Mouse (Mus musculus) thymus, adult 2 months (tissue): Measurements from ENCODE around the gene Stxbp3.

Source experiments
- CTCF ChIP-seq: fragments of 200-500 bp; IDR thresholded peaks from 2 replicates; pipeline ENCODE4 v1.5.1; 2012; ENCODE audit warnings: mild to moderate bottlenecking, control low read depth, low read length, moderate library complexity, borderline replicate concordance; ENCODE audit not compliant: control insufficient read depth, poor library complexity, insufficient read depth; ENCODE audit errors: extremely low read depth
- POLR2A ChIP-seq: fragments of 200-500 bp; IDR thresholded peaks from 2 replicates; pipeline ENCODE4 v1.6.1; 2012; ENCODE audit warnings: mild to moderate bottlenecking, low read length, control low read depth, moderate library complexity; ENCODE audit not compliant: control insufficient read depth, poor library complexity, insufficient read depth; ENCODE audit errors: extremely low read depth

DNA sequence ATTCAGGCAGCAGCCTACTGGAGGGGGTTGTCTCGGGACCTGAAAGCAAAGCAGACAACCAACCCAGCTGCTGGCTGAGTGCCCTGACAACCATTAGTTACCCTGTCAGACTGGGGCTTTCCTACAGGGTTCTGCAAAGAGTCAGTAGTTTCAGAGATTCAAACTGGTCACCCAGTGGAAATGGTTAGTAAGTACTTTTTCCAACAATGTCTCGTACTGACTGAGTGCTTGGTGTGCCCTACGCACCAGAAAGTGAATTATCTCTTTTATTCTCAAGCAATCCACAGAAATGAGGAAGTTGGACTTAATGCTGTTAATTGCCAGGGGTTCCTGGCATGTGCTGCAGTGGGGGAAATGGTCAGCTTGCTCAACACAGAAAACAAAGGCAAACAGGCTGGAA is 10.2 kb upstream of the Stxbp3 start:
- TF ChIP-seq CTCF (no peak), POLR2A (no peak)
